Mouse (Mus musculus) spleen, embryonic (tissue): ENCODE measurements around the gene Prokr1.
"Not testable (repeated sequence)": the region's sequence is repeated elsewhere in the genome, so short reads cannot be mapped to it uniquely, and the experiment has no call there.

Source experiments
- CTCF ChIA-PET: fragments of 350-600 bp; sonication (Branson Sonifier 250); formaldehyde crosslinking; loops from one replicate; lab custom pipeline; 2022; lab: Charles Lee

The Prokr1 gene

GRCm38 (mm10) chr6:87590394-87591281 lies at the start of gene Prokr1:
Gene Prokr1 (minus strand): TSS chr6:87590743.
- CTCF ChIA-PET: interaction anchor here (0.6 kb wide), 2 partner anchors 323 to 598 kb away, joined by 3 read pairs; no protein-coding TSS in a partner anchor

- CTCF ChIA-PET: no interaction called here
Measured at GRCm38 (mm10) chr6:87638134-87638660, 47.7 kb upstream of the Prokr1 start.

GRCm38 (mm10) chr6:87632176-87632575 lies 41.6 kb upstream of the Prokr1 start:
- CTCF ChIA-PET: no interaction called here

- CTCF ChIA-PET: not testable (repeated sequence)
Measured at GRCm38 (mm10) chr6:87628936-87629335, 38.4 kb upstream of the Prokr1 start.

- CTCF ChIA-PET: no interaction called here
Measured at GRCm38 (mm10) chr6:87623151-87623550, 32.6 kb upstream of the Prokr1 start.

GRCm38 (mm10) chr6:87621281-87621680 lies 30.7 kb upstream of the Prokr1 start:
- CTCF ChIA-PET: interaction anchor here (0.6 kb wide), 1 partner anchor 73 kb away, joined by 4 read pairs; no protein-coding TSS in a partner anchor

- CTCF ChIA-PET: no interaction called here
Measured at GRCm38 (mm10) chr6:87618021-87618420, 27.5 kb upstream of the Prokr1 start.

GRCm38 (mm10) chr6:87615696-87616083 lies 25.1 kb upstream of the Prokr1 start:
- CTCF ChIA-PET: interaction anchor here (0.7 kb wide), 1 partner anchor 10 kb away, joined by 3 read pairs; no protein-coding TSS in a partner anchor

GRCm38 (mm10) chr6:87614794-87615695 lies 24.5 kb upstream of the Prokr1 start:
- CTCF ChIA-PET: interaction anchor here (0.5 kb wide), 1 partner anchor 865 kb away, joined by 15 read pairs; no protein-coding TSS in a partner anchor

GRCm38 (mm10) chr6:87599825-87600224 lies 9.3 kb upstream of the Prokr1 start:
- CTCF ChIA-PET: interaction anchor here (0.7 kb wide), 1 partner anchor 391 kb away, joined by 5 read pairs; no protein-coding TSS in a partner anchor

GRCm38 (mm10) chr6:87597116-87597833 lies 6.7 kb upstream of the Prokr1 start:
- CTCF ChIA-PET: no interaction called here

- CTCF ChIA-PET: no interaction called here
Measured at GRCm38 (mm10) chr6:87594188-87594587, 3.6 kb upstream of the Prokr1 start.

GRCm38 (mm10) chr6:87589718-87590393 lies 687 bp downstream of the Prokr1 start:
- CTCF ChIA-PET: interaction anchor here (0.6 kb wide), 3 partner anchors 22 to 599 kb away, joined by 3 to 13 read pairs (median 8); no protein-coding TSS in a partner anchor

- CTCF ChIA-PET: no interaction called here
Measured at GRCm38 (mm10) chr6:87583991-87584390, 6.6 kb downstream of the Prokr1 start.

GRCm38 (mm10) chr6:87583183-87583611 lies 7.3 kb downstream of the Prokr1 start:
- CTCF ChIA-PET: no interaction called here

GRCm38 (mm10) chr6:87582456-87582855 lies 8.1 kb downstream of the Prokr1 start:
- CTCF ChIA-PET: no interaction called here

- CTCF ChIA-PET: no interaction called here
Measured at GRCm38 (mm10) chr6:87581581-87581980, 9.0 kb downstream of the Prokr1 start.

GRCm38 (mm10) chr6:87581071-87581470 lies 9.5 kb downstream of the Prokr1 start:
- CTCF ChIA-PET: no interaction called here

GRCm38 (mm10) chr6:87578247-87578646 lies 12.3 kb downstream of the Prokr1 start:
- CTCF ChIA-PET: no interaction called here

- CTCF ChIA-PET: no interaction called here
Measured at GRCm38 (mm10) chr6:87576648-87577330, 13.8 kb downstream of the Prokr1 start.
